Mouse (Mus musculus) ovary, postnatal 10 days (tissue): Measurements from ENCODE around the gene Fam122b.
"Not testable (repeated sequence)": the region's sequence is repeated elsewhere in the genome, so short reads cannot be mapped to it uniquely, and the experiment has no call there.

ENCODE experiments used
- DNase-seq: peaks from one replicate; pipeline ENCODE4 v3.0.0; 2022; ENCODE audit warnings: low spot score

Gene Fam122b

GRCm38 (mm10) chrX:53269289-53270062, at the start of gene Fam122b:
Gene Fam122b (minus strand): TSS chrX:53269805.
- peak; percentile 63 for DNase-seq

- DNase-seq, result no peak
Observed at GRCm38 (mm10) chrX:53287924-53288323, 18.3 kb upstream of the Fam122b start.

- no peak for DNase-seq
Observed at GRCm38 (mm10) chrX:53273124-53273523, 3.5 kb upstream of the Fam122b start, which contains the start of gene Fam122c. Gene Fam122c (plus strand): TSS chrX:53273424.

- not testable (repeated sequence) for DNase-seq
Observed at GRCm38 (mm10) chrX:53271628-53272027, 2.0 kb upstream of the Fam122b start.

- no peak for DNase-seq
Observed at GRCm38 (mm10) chrX:53270063-53270432, 443 bp upstream of the Fam122b start.

- peak; percentile 15 for DNase-seq
Observed at GRCm38 (mm10) chrX:53268856-53269255, 749 bp downstream of the Fam122b start.

- no peak for DNase-seq
Observed at GRCm38 (mm10) chrX:53266186-53266585, 3.4 kb downstream of the Fam122b start.

GRCm38 (mm10) chrX:53255195-53255594, 14.4 kb downstream of the Fam122b start:
- DNase-seq, result no peak

GRCm38 (mm10) chrX:53240011-53240410, 29.6 kb downstream of the Fam122b start, which contains the start of gene Plac1:
Gene Plac1 (minus strand): TSS chrX:53240111.
- no peak for DNase-seq

GRCm38 (mm10) chrX:53237971-53238370, 31.6 kb downstream of the Fam122b start:
- DNase-seq, result no peak

GRCm38 (mm10) chrX:53236404-53236803, 33.2 kb downstream of the Fam122b start:
- no peak for DNase-seq

- DNase-seq, result no peak
Observed at GRCm38 (mm10) chrX:53233689-53234088, 35.9 kb downstream of the Fam122b start.

- no peak for DNase-seq
Observed at GRCm38 (mm10) chrX:53231965-53232364, 37.6 kb downstream of the Fam122b start.

- no peak for DNase-seq
Observed at GRCm38 (mm10) chrX:53224353-53224944, 45.2 kb downstream of the Fam122b start.

GRCm38 (mm10) chrX:53220855-53221254, 48.8 kb downstream of the Fam122b start:
- DNase-seq, result no peak

- DNase-seq, result no peak
Observed at GRCm38 (mm10) chrX:53214557-53215229, 54.9 kb downstream of the Fam122b start.

GRCm38 (mm10) chrX:53213838-53214237, 55.8 kb downstream of the Fam122b start:
- DNase-seq, result no peak

GRCm38 (mm10) chrX:53212485-53212884, 57.1 kb downstream of the Fam122b start:
- DNase-seq, result no peak

- DNase-seq, result peak; percentile 41
Observed at GRCm38 (mm10) chrX:53211756-53212483, 57.7 kb downstream of the Fam122b start.

GRCm38 (mm10) chrX:53209431-53209830, 60.2 kb downstream of the Fam122b start:
- DNase-seq, result no peak

GRCm38 (mm10) chrX:53204690-53205311, 64.8 kb downstream of the Fam122b start:
- no peak for DNase-seq

GRCm38 (mm10) chrX:53201616-53202015, 68.0 kb downstream of the Fam122b start:
- no peak for DNase-seq
